Comparison of ENCODE assay signal across 27 mouse cellular contexts in genomic region chr7:47093935-47094334, GRCm38 (mm10). TPM values are rescaled to one million over a fixed set of nuclear protein-coding genes. Genes with fewer than 3 reads are reported as not detected.
DNase-seq lines count a peak whose midpoint lies in the region; ATAC-seq lines count a peak whose summit lies in the region.
"Had no signal": no experiment of that assay in that cellular context is flagged by ENCODE, and none has a peak within 500 bp of the region (broad histone marks: within the 10 kb centered on the region; RNA-seq: fewer than 3 reads in every experiment).

No protein-coding gene starts in this region.

- no peak overlapping the region for H3K9ac ChIP-seq in intestine, embryonic 15.5 days
- H3K9ac ChIP-seq: embryonic facial prominence, embryonic 13.5 days; embryonic facial prominence, embryonic 15.5 days; forebrain, embryonic 12.5 days had no signal

- WGBS in intestine, embryonic 15.5 days = 87% methylated on average over 5 of the region's 5 CpGs

- H3K27ac ChIP-seq in intestine, embryonic 15.5 days = no peak overlapping the region
- H3K27ac ChIP-seq: embryonic facial prominence, embryonic 13.5 days; embryonic facial prominence, embryonic 15.5 days; forebrain, embryonic 10.5 days; forebrain, embryonic 12.5 days had no signal

- H3K27me3 ChIP-seq in intestine, embryonic 15.5 days (replicated peaks) = no peaks in the 10 kb centered on the region
- H3K27me3 ChIP-seq: CH12.LX; embryonic facial prominence, embryonic 13.5 days; embryonic facial prominence, embryonic 15.5 days; forebrain, embryonic 12.5 days had no signal

- H3K36me3 ChIP-seq in intestine, embryonic 15.5 days = no peaks in the 10 kb centered on the region
- H3K36me3 ChIP-seq: embryonic facial prominence, embryonic 13.5 days; embryonic facial prominence, embryonic 15.5 days; forebrain, embryonic 10.5 days; forebrain, embryonic 12.5 days; G1E had no signal

- no peak overlapping the region for H3K4me3 ChIP-seq in intestine, embryonic 15.5 days (replicated peaks)
- H3K4me3 ChIP-seq: embryonic facial prominence, embryonic 13.5 days; embryonic facial prominence, embryonic 15.5 days; erythroblast, embryonic 14.5 days; forebrain, embryonic 10.5 days; forebrain, embryonic 12.5 days had no signal

- DNase-seq in CD4-positive, CD25-positive, alpha-beta regulatory T cell, adult 2 months (ENCODE audit: low read depth, low spot score) = peak; percentile 39
- no peak for DNase-seq in layer of hippocampus, postnatal 14 days (ENCODE audit: low spot score in 2 of 2)
- DNase-seq: adrenal gland, adult 2 months; adrenal gland, postnatal 10 days; adrenal gland, postnatal 25 days; B cell, adult 2 months; cerebellum, adult 11 months; cerebellum, adult 18-20 months; cerebellum, adult 8-10 months; cerebellum, adult 9-11 months; cerebellum, postnatal 14 days; cerebellum, postnatal 36 days; embryo, embryonic 11 days had no signal

- ATAC-seq in activated CD4-positive, CD25-positive, alpha-beta regulatory T cell, adult 4 months = peak; percentile 67
- ATAC-seq in inflammation-experienced regulatory T-cells, adult 6 months = peak; percentile 74
- ATAC-seq in intestine, embryonic 15.5 days = no peak
- ATAC-seq: forebrain, embryonic 14.5 days; forebrain, embryonic 16.5 days; Patski had no signal

- no peaks in the 10 kb centered on the region for H3K4me1 ChIP-seq in intestine, embryonic 15.5 days (replicated peaks)
- H3K4me1 ChIP-seq: embryonic facial prominence, embryonic 13.5 days; embryonic facial prominence, embryonic 15.5 days; forebrain, embryonic 10.5 days; forebrain, embryonic 12.5 days had no signal

- no peaks in the 10 kb centered on the region for H3K9me3 ChIP-seq in intestine, embryonic 15.5 days
- H3K9me3 ChIP-seq: embryonic facial prominence, embryonic 13.5 days; embryonic facial prominence, embryonic 15.5 days; forebrain, embryonic 10.5 days; forebrain, embryonic 12.5 days; G1E had no signal

- no peak overlapping the region for H3K4me2 ChIP-seq in intestine, embryonic 15.5 days (replicated peaks)
- H3K4me2 ChIP-seq: embryonic facial prominence, embryonic 13.5 days; embryonic facial prominence, embryonic 15.5 days; forebrain, embryonic 12.5 days had no signal

RNA-seq across cellular contexts. Expression of gene Ptpn5, which starts 39.5 kb away (rescaled TPM):
- 1 to 10 TPM; 2.1 to 9.3 TPM for polyA plus RNA-seq in activated CD4-positive, CD25-positive, alpha-beta regulatory T cell, adult 4 months (2017; shearing (Covaris generic))
- 10 to 100 TPM in 2 of 3 experiments, 1 to 10 TPM in 1; 8.8 to 16.0 (median 11.1) TPM for polyA plus RNA-seq in inflammation-experienced regulatory T-cells, adult 6 months (2017; shearing (Covaris generic))
- polyA plus RNA-seq in intestine, embryonic 15.5 days (2015; fragmentation: Nextera tagmentation; extraction: Ambion mirVana) = 1.8 and 2.0 TPM in 2 replicates
- total RNA-seq in layer of hippocampus, postnatal 14 days (2021) = 100 to 1,000 TPM; 102 to 103 TPM
- total RNA-seq: common myeloid progenitor, adult 5-6 weeks had no signal
- polyA plus RNA-seq: erythroblast, embryonic 14.5 days; G1E had no signal

RNA-seq across cellular contexts. Expression of gene Tmem86a, which starts 43.5 kb away (rescaled TPM):
- polyA plus RNA-seq in activated CD4-positive, CD25-positive, alpha-beta regulatory T cell, adult 4 months (2017; shearing (Covaris generic)) = 1 to 10 TPM; 1.0 to 2.9 TPM
- polyA plus RNA-seq in inflammation-experienced regulatory T-cells, adult 6 months (2017; shearing (Covaris generic)) = 1 to 10 TPM; 1.5 to 6.6 (median 3.8) TPM
- 48.8 and 50.4 TPM in 2 replicates for polyA plus RNA-seq in intestine, embryonic 15.5 days (2015; fragmentation: Nextera tagmentation; extraction: Ambion mirVana)
- total RNA-seq in layer of hippocampus, postnatal 14 days (2021) = 10 to 100 TPM; 15.5 to 16.5 TPM
